Mouse (Mus musculus): ENCODE measurements around the gene Rap1a. TPM values are rescaled to one million over a fixed set of nuclear protein-coding genes. Genes with fewer than 3 reads are reported as not detected.

Rap1a gene
- total RNA-seq, 2 experiments from 2014 or later, result 192 to 211 TPM

GRCm38 (mm10) chr3:105806519-105807249, 5.5 kb upstream of the Rap1a start:
- no peak for DNase-seq

- no peak for DNase-seq
Observed at GRCm38 (mm10) chr3:105803600-105803999, 2.5 kb upstream of the Rap1a start.

GRCm38 (mm10) chr3:105800675-105801190, 403 bp downstream of the Rap1a start:
- DNase-seq, result peak in 1 of 2 experiments; percentile 43

GRCm38 (mm10) chr3:105800156-105800674, 921 bp downstream of the Rap1a start:
- peak; percentile 30 to 47 for DNase-seq

GRCm38 (mm10) chr3:105799375-105799774, 1.8 kb downstream of the Rap1a start:
- no peak for DNase-seq

GRCm38 (mm10) chr3:105798770-105799169, 2.4 kb downstream of the Rap1a start:
- DNase-seq, result no peak

- no peak for DNase-seq
Observed at GRCm38 (mm10) chr3:105797427-105797826, 3.7 kb downstream of the Rap1a start.

GRCm38 (mm10) chr3:105796761-105797160, 4.4 kb downstream of the Rap1a start:
- no peak for DNase-seq

GRCm38 (mm10) chr3:105794309-105794708, 6.8 kb downstream of the Rap1a start:
- DNase-seq, result no peak

GRCm38 (mm10) chr3:105792309-105792708, 8.8 kb downstream of the Rap1a start:
- DNase-seq, result peak; percentile 27 to 44

- no peak for DNase-seq
Observed at GRCm38 (mm10) chr3:105791129-105791528, 10.0 kb downstream of the Rap1a start.

GRCm38 (mm10) chr3:105790338-105790737, 10.8 kb downstream of the Rap1a start:
- no peak for DNase-seq

GRCm38 (mm10) chr3:105789776-105790175, 11.4 kb downstream of the Rap1a start:
- DNase-seq, result no peak

GRCm38 (mm10) chr3:105787328-105787727, 13.8 kb downstream of the Rap1a start:
- no peak for DNase-seq

GRCm38 (mm10) chr3:105785865-105786264, 15.3 kb downstream of the Rap1a start:
- no peak for DNase-seq

GRCm38 (mm10) chr3:105783809-105784208, 17.3 kb downstream of the Rap1a start:
- no peak for DNase-seq

- no peak for DNase-seq
Observed at GRCm38 (mm10) chr3:105782406-105782805, 18.7 kb downstream of the Rap1a start.

GRCm38 (mm10) chr3:105777997-105778396, 23.1 kb downstream of the Rap1a start:
- DNase-seq, result no peak

- DNase-seq, result no peak
Observed at GRCm38 (mm10) chr3:105774496-105774895, 26.6 kb downstream of the Rap1a start.

- peak; percentile 28 to 47 for DNase-seq
Observed at GRCm38 (mm10) chr3:105771534-105771933, 29.6 kb downstream of the Rap1a start.

- no peak for DNase-seq
Observed at GRCm38 (mm10) chr3:105770836-105771235, 30.3 kb downstream of the Rap1a start.

- DNase-seq, result no peak
Observed at GRCm38 (mm10) chr3:105769380-105769779, 31.8 kb downstream of the Rap1a start.

GRCm38 (mm10) chr3:105768529-105768928, 32.6 kb downstream of the Rap1a start:
- no peak for DNase-seq

All from adrenal gland, postnatal 36 days (tissue).